Mouse (Mus musculus) CH12.LX (cell line): ENCODE data around the gene Smg6. TPM values are rescaled to one million over a fixed set of nuclear protein-coding genes. Genes with fewer than 3 reads are reported as not detected.

Experiments used
- DNase-seq: peaks from one replicate; pipeline ENCODE4 v3.0.0-alpha.2; 2013; ENCODE audit errors: extremely low read depth
- H3K27ac ChIP-seq: 2 replicates; pipeline ENCODE4 v1.5.1; 2012; ENCODE audit warnings: low read depth, mild to moderate bottlenecking, control low read depth, moderate library complexity; ENCODE audit not compliant: insufficient read depth
- H3K27me3 ChIP-seq: replicated peaks from 2 replicates; pipeline ENCODE3; 2012; ENCODE audit warnings: inconsistent platforms
- H3K36me3 ChIP-seq, 2 experiments: replicated peaks in 1 of 2; 2 replicates each; pipeline versions ENCODE3 to v1.6.1; 2012; ENCODE audit warnings: inconsistent platforms in 1 of 2, low read length in 1 of 2, mild to moderate bottlenecking in 1 of 2, mixed read lengths in 1 of 2, moderate library complexity in 1 of 2; ENCODE audit not compliant: control insufficient read depth in 1 of 2, insufficient read depth in 1 of 2
- H3K4me1 ChIP-seq, 2 experiments: 2 replicates each; pipeline ENCODE4 v1.6.1; 2012; ENCODE audit warnings: inconsistent platforms in 1 of 2, moderate library complexity in 1 of 2; ENCODE audit not compliant: insufficient read depth in 2 of 2, control insufficient read depth in 1 of 2
- H3K4me2 ChIP-seq: 2 replicates; pipeline ENCODE4 v1.6.1; 2012; ENCODE audit warnings: low read depth, mild to moderate bottlenecking, control low read depth; ENCODE audit not compliant: poor library complexity, insufficient read depth, severe bottlenecking
- H3K4me3 ChIP-seq, 3 experiments: fragments of 150-350 bp in 1 of 3; sonication (generic) in 1 of 3; replicated peaks in 1 of 3; 2 replicates each; pipeline versions ENCODE3 to v1.5.1; 2011 to 2012; ENCODE audit warnings: low read depth in 2 of 3, low read length in 2 of 3, mild to moderate bottlenecking in 2 of 3, moderate library complexity in 2 of 3, control low read depth in 1 of 3, improper control_type of control experiment in 1 of 3, inconsistent platforms in 1 of 3, mixed read lengths in 1 of 3; ENCODE audit not compliant: poor library complexity in 1 of 3
- H3K79me2 ChIP-seq: replicated peaks from 2 replicates; pipeline ENCODE4 v1.6.1; 2012; ENCODE audit warnings: mild to moderate bottlenecking, moderate library complexity; ENCODE audit not compliant: control insufficient read depth, poor library complexity, insufficient read depth, severe bottlenecking; ENCODE audit errors: extremely low read depth
- H3K9ac ChIP-seq: 2 replicates; pipeline ENCODE4 v1.6.1; 2012; ENCODE audit warnings: low read depth, mild to moderate bottlenecking, control low read depth, moderate library complexity; ENCODE audit not compliant: insufficient read depth
- H3K9me3 ChIP-seq: replicated peaks from 2 replicates; pipeline ENCODE3; 2012; ENCODE audit warnings: low read length, inconsistent platforms, mixed read lengths
- BHLHE40 ChIP-seq: IDR thresholded peaks from 2 replicates; pipeline ENCODE4 v1.6.1; 2011; ENCODE audit warnings: mild to moderate bottlenecking, low read depth, low read length, improper control_type of control experiment
- CHD1 ChIP-seq: IDR thresholded peaks from 2 replicates; pipeline ENCODE4 v1.6.1; 2012; ENCODE audit warnings: low read depth, low read length, improper control_type of control experiment, inconsistent platforms
- CHD2 ChIP-seq: IDR thresholded peaks from 2 replicates; pipeline ENCODE4 v1.6.1; 2011; ENCODE audit warnings: low read length, improper control_type of control experiment
- E2F4 ChIP-seq: IDR thresholded peaks from 2 replicates; pipeline ENCODE4 v1.6.1; 2011; ENCODE audit warnings: low read depth, low read length, improper control_type of control experiment; ENCODE audit not compliant: insufficient replicate concordance
- EP300 ChIP-seq: IDR thresholded peaks from 2 replicates; pipeline ENCODE4 v1.6.1; 2011; ENCODE audit warnings: low read length, improper control_type of control experiment
- ETS1 ChIP-seq: conservative IDR thresholded peaks from 2 replicates; pipeline ENCODE4 v1.6.1; 2012; ENCODE audit warnings: low read depth, mild to moderate bottlenecking, inconsistent platforms, low read length, improper control_type of control experiment, moderate library complexity
- GABPA ChIP-seq: IDR thresholded peaks from 2 replicates; pipeline ENCODE4 v1.6.1; 2012; ENCODE audit warnings: low read depth, low read length, improper control_type of control experiment, inconsistent platforms; ENCODE audit not compliant: insufficient replicate concordance
- HCFC1 ChIP-seq: IDR thresholded peaks from 2 replicates; pipeline ENCODE4 v1.6.1; 2012; ENCODE audit warnings: low read depth, mild to moderate bottlenecking, inconsistent platforms, low read length, improper control_type of control experiment
- IRF4 ChIP-seq: IDR thresholded peaks from 2 replicates; pipeline ENCODE4 v1.6.1; 2014; ENCODE audit warnings: low read depth, mild to moderate bottlenecking, inconsistent platforms, low read length, improper control_type of control experiment
- JUN ChIP-seq: IDR thresholded peaks from 2 replicates; pipeline ENCODE4 v1.6.1; 2011; ENCODE audit warnings: low read depth, mild to moderate bottlenecking, low read length, improper control_type of control experiment, moderate library complexity; ENCODE audit not compliant: insufficient read depth
- JUND ChIP-seq: conservative IDR thresholded peaks from 2 replicates; pipeline ENCODE4 v1.6.1; 2011; ENCODE audit warnings: low read depth, low read length, improper control_type of control experiment
- KAT2A ChIP-seq: IDR thresholded peaks from 2 replicates; pipeline ENCODE4 v1.6.1; 2012; ENCODE audit warnings: low read length, improper control_type of control experiment, inconsistent platforms; ENCODE audit not compliant: insufficient replicate concordance
- MAFK ChIP-seq: IDR thresholded peaks from 2 replicates; pipeline ENCODE4 v1.6.1; 2011; ENCODE audit warnings: low read length, improper control_type of control experiment; ENCODE audit not compliant: insufficient replicate concordance
- MAX ChIP-seq: IDR thresholded peaks from 2 replicates; pipeline ENCODE4 v1.6.1; 2011; ENCODE audit warnings: low read length, improper control_type of control experiment
- MAZ ChIP-seq: IDR thresholded peaks from 2 replicates; pipeline ENCODE4 v1.6.1; 2012; ENCODE audit warnings: low read depth, mild to moderate bottlenecking, inconsistent platforms, low read length, improper control_type of control experiment, moderate library complexity
- MEF2A ChIP-seq: IDR thresholded peaks from 2 replicates; pipeline ENCODE4 v1.6.1; 2014; ENCODE audit warnings: low read depth, mild to moderate bottlenecking, inconsistent platforms, low read length, improper control_type of control experiment, borderline replicate concordance
- MXI1 ChIP-seq: IDR thresholded peaks from 2 replicates; pipeline ENCODE4 v1.6.1; 2011; ENCODE audit warnings: mild to moderate bottlenecking, low read depth, low read length, improper control_type of control experiment
- MYC ChIP-seq: IDR thresholded peaks from 2 replicates; pipeline ENCODE4 v1.6.1; 2011; ENCODE audit warnings: low read depth, mild to moderate bottlenecking, improper control_type of control experiment, low read length
- NELFE ChIP-seq: IDR thresholded peaks from 2 replicates; pipeline ENCODE4 v1.6.1; 2011; ENCODE audit warnings: low read depth, low read length, improper control_type of control experiment
- POLR2A ChIP-seq: IDR thresholded peaks from 2 replicates; pipeline ENCODE4 v1.6.1; 2011; ENCODE audit warnings: low read depth, mild to moderate bottlenecking, improper control_type of control experiment, low read length
- POLR2AphosphoS2 ChIP-seq: IDR thresholded peaks from 2 replicates; pipeline ENCODE4 v1.6.1; 2011; ENCODE audit warnings: low read depth, low read length, improper control_type of control experiment
- RCOR1 ChIP-seq: conservative IDR thresholded peaks from 2 replicates; pipeline ENCODE4 v1.6.1; 2012; ENCODE audit warnings: low read depth, mild to moderate bottlenecking, inconsistent platforms, low read length, improper control_type of control experiment
- SMC3 ChIP-seq: IDR thresholded peaks from 2 replicates; pipeline ENCODE4 v1.6.1; 2011; ENCODE audit warnings: low read depth, low read length, improper control_type of control experiment
- UBTF ChIP-seq: IDR thresholded peaks from 2 replicates; pipeline ENCODE4 v1.6.1; 2012; ENCODE audit warnings: low read depth, mild to moderate bottlenecking, inconsistent platforms, low read length, improper control_type of control experiment, moderate library complexity
- USF1 ChIP-seq: IDR thresholded peaks from 2 replicates; pipeline ENCODE4 v1.6.1; 2014; ENCODE audit warnings: low read depth, mild to moderate bottlenecking, inconsistent platforms, low read length, improper control_type of control experiment
- USF2 ChIP-seq: conservative IDR thresholded peaks from 2 replicates; pipeline ENCODE4 v1.6.1; 2011; ENCODE audit warnings: low read depth, low read length, improper control_type of control experiment
- ZC3H11A ChIP-seq: IDR thresholded peaks from 2 replicates; pipeline ENCODE4 v1.6.1; 2012; ENCODE audit warnings: low read depth, mild to moderate bottlenecking, inconsistent platforms, low read length, improper control_type of control experiment
- ZNF384 ChIP-seq: IDR thresholded peaks from 2 replicates; pipeline ENCODE4 v1.6.1; 2012; ENCODE audit warnings: low read depth, low read length, improper control_type of control experiment, inconsistent platforms
- dilution Hi-C: fragments of 300-500 bp; cut with MboI; formaldehyde crosslinking; loops from 2 replicates; pipeline ENCODE4 v1.14.3; 2020; ENCODE audit warnings: low sequenced_read_pairs; ENCODE audit not compliant: extremely low pct_unique_long_range_greater_than_20kb, extremely low pct_ligation_motif_present
- in situ Hi-C: fragments of 300-500 bp; cut with MboI; formaldehyde crosslinking; loops from 3 replicates; pipeline ENCODE4 v1.14.3; 2019; ENCODE audit warnings: low sequenced_read_pairs, low pct_ligation_motif_present, low pct_unique_long_range_greater_than_20kb, mixed read lengths
- polyA plus RNA-seq: library from polyadenylated mRNA; unstranded; fragments of >175 nt; gene quantifications from 2 replicates; pipeline ENCODE4 v1.2.1, GENCODE M21; 2012; ENCODE audit warnings: low read depth; ENCODE audit not compliant: insufficient read length
- total RNA-seq, 2 experiments: library from RNA; depleted of rRNA; stranded (reverse); fragments of 300-350 nt in 1 of 2; fragments of >200 nt in 1 of 2; gene quantifications; 2 replicates each; pipeline ENCODE4 v1.2.3; 2012 to 2014

The Smg6 gene
- total and polyA plus RNA-seq, 3 experiments: 9.0 to 18.5 (median 12.1) TPM

- Histone ChIP-seq H3K27me3 (no peaks in the 10 kb centered on the region), H3K27ac (no peak overlapping the region), H3K9ac (peak overlapping the region; percentile 6; the same call in 1 of the 2 replicates), H3K4me2 (peak overlapping the region; percentile 37), H3K9me3 (no peaks in the 10 kb centered on the region), H3K36me3 (peaks cover 0 to 38% of the 10 kb centered on the region in 2 experiments), H3K79me2 (no peaks in the 10 kb centered on the region), H3K4me1 (peaks cover 34 to 50% of the 10 kb centered on the region in 2 experiments), H3K4me3 (no peak overlapping the region)
- in situ Hi-C loops: no loop called here
- TF ChIP-seq GABPA (no peak), NELFE (no peak), ZC3H11A (no peak), SMC3 (no peak), BHLHE40 (no peak), MYC (no peak), MAZ (no peak), E2F4 (no peak), ETS1 (no peak), EP300 (no peak), POLR2A (no peak), JUN (no peak), MAFK (no peak), IRF4 (no peak), ZNF384 (no peak), UBTF (no peak), KAT2A (no peak), JUND (no peak), HCFC1 (no peak), USF2 (no peak)
- no peak for DNase-seq
- dilution Hi-C loops: no loop called here
Observed at GRCm38 (mm10) chr11:75133951-75134350, 208.3 kb downstream of the Smg6 start.

- Histone ChIP-seq H3K4me3 (no peak overlapping the region), H3K4me1 (peaks cover 34 to 55% of the 10 kb centered on the region in 2 experiments)
- dilution Hi-C loops: no loop called here
- TF ChIP-seq MAFK: no peak
- TF ChIP-seq MEF2A: no peak
- no peak for TF ChIP-seq POLR2A
- peak; percentile 65; the same call in 1 of the 2 replicates for TF ChIP-seq IRF4
- TF ChIP-seq NELFE: no peak
- peak; percentile 39; the same call in 1 of the 2 replicates for TF ChIP-seq MAX
- peak; percentile 26; the same call in 1 of the 2 replicates for TF ChIP-seq MAZ
- TF ChIP-seq RCOR1: 0 out of 2 replicates have a peak, but pooled peaks have one; percentile 29
- TF ChIP-seq CHD1: no peak
- peak; percentile 83; the same call in 1 of the 2 replicates for TF ChIP-seq MYC
- TF ChIP-seq ZC3H11A: no peak
- peak; percentile 53 for TF ChIP-seq USF1
- no peak for TF ChIP-seq HCFC1
- TF ChIP-seq ETS1: peak; percentile 38; the same call in 1 of the 2 replicates
- TF ChIP-seq E2F4: no peak
- 0 out of 2 replicates have a peak, but pooled peaks have one; percentile 60 for TF ChIP-seq MXI1
- TF ChIP-seq CHD2: peak; percentile 71; the same call in 1 of the 2 replicates
- no peak for TF ChIP-seq SMC3
- no peak for TF ChIP-seq UBTF
- TF ChIP-seq EP300: no peak; the same call in none of the 2 replicates
- no peak for TF ChIP-seq GABPA
- TF ChIP-seq ZNF384: peak; percentile 90
- no peak for TF ChIP-seq POLR2AphosphoS2
Observed at GRCm38 (mm10) chr11:75134485-75135068, 209.0 kb downstream of the Smg6 start.

More at GRCm38 (mm10) chr11:75134485-75135068, 209.0 kb downstream of the Smg6 start:
- no peak for DNase-seq
- Histone ChIP-seq H3K27me3 (no peaks in the 10 kb centered on the region), H3K4me2 (peak overlapping the region; percentile 42), H3K27ac (peak overlapping the region; percentile 46; the same call in 1 of the 2 replicates), H3K36me3 (peaks cover 2 to 43% of the 10 kb centered on the region in 2 experiments), H3K9me3 (no peaks in the 10 kb centered on the region), H3K9ac (0 out of 2 replicates have a peak overlapping the region, but pooled peaks have one; percentile 3), H3K79me2 (no peaks in the 10 kb centered on the region)
- in situ Hi-C loops: no loop called here
